Mouse (Mus musculus) kidney, embryonic 16.5 days (tissue): Measurements from ENCODE around the gene Pole4. TPM values are rescaled to one million over a fixed set of nuclear protein-coding genes. Genes with fewer than 3 reads are reported as not detected.
A peak's percentile ranks its signal among the peaks of the same experiment; 100 is the strongest.

ENCODE experiments used
- ATAC-seq: fragments of 200-750 bp; cut with Nextera tagmentation; 2 replicates; pipeline ENCODE4 v1.8.0; 2017; ENCODE audit warnings: moderate TSS enrichment; ENCODE audit not compliant: low FRiP score, low TSS enrichment
- H3K27ac ChIP-seq: fragments of 300-500 bp; sonication (generic); 2 replicates; pipeline ENCODE4 v1.5.1; 2014; ENCODE audit warnings: low read length
- H3K27me3 ChIP-seq: fragments of 300-500 bp; sonication (generic); 2 replicates; pipeline ENCODE4 v1.6.1; 2014; ENCODE audit warnings: low read length, control low read depth, mixed read lengths; ENCODE audit not compliant: insufficient read depth
- H3K36me3 ChIP-seq: fragments of 300-500 bp; sonication (generic); 2 replicates; pipeline ENCODE4 v1.6.1; 2014; ENCODE audit warnings: low read length, control low read depth, mixed read lengths; ENCODE audit not compliant: insufficient read depth
- H3K4me1 ChIP-seq: fragments of 300-500 bp; sonication (generic); 2 replicates; pipeline ENCODE4 v1.6.1; 2014; ENCODE audit warnings: low read length, control low read depth, mixed read lengths; ENCODE audit not compliant: insufficient read depth
- H3K4me2 ChIP-seq: fragments of 300-500 bp; sonication (generic); replicated peaks from 2 replicates; pipeline ENCODE4 v1.6.1; 2014; ENCODE audit warnings: low read depth, low read length
- H3K4me3 ChIP-seq: fragments of 300-500 bp; sonication (generic); 2 replicates; pipeline ENCODE4 v1.5.1; 2014; ENCODE audit warnings: mild to moderate bottlenecking, low read length
- H3K9ac ChIP-seq: fragments of 300-500 bp; sonication (generic); replicated peaks from 2 replicates; pipeline ENCODE4 v1.6.1; 2014; ENCODE audit warnings: low read length
- H3K9me3 ChIP-seq: fragments of 300-500 bp; sonication (generic); 2 replicates; pipeline ENCODE4 v1.6.1; 2016; ENCODE audit warnings: low read length, control low read depth
- WGBS: fragments of 180-500 bp; shearing (Covaris S2); extraction: QIAGEN DNeasy Blood & Tissue Kit; methylation state at CpG from one replicate; pipeline ENCODE4 v1.1.7; 2014; 5-methylcytosine and 5-hydroxymethylcytosine counted together
- polyA plus RNA-seq: library from polyadenylated mRNA; unstranded; fragments of >200 nt; fragmentation: Nextera tagmentation; extraction: Ambion mirVana; gene quantifications from 2 replicates; pipeline ENCODE4 v1.2.1, GENCODE M21; 2015

Pole4 gene
- polyA plus RNA-seq, 1 experiment from 2014 or later = 103 TPM

GRCm38 (mm10) chr6:82604791-82605190, 100.4 kb downstream of the Pole4 start:
- Histone ChIP-seq H3K27me3 (no peaks in the 10 kb centered on the region), H3K4me1 (no peaks in the 10 kb centered on the region), H3K4me3 (no peak overlapping the region), H3K27ac (no peak overlapping the region), H3K36me3 (no peaks in the 10 kb centered on the region), H3K9ac (no peak overlapping the region), H3K9me3 (no peaks in the 10 kb centered on the region), H3K4me2 (no peak overlapping the region)
- no peak for ATAC-seq
- 60% methylated on average over 8 of the region's 8 CpGs for WGBS

GRCm38 (mm10) chr6:82603665-82604064, 101.5 kb downstream of the Pole4 start:
- peak; percentile 77 for ATAC-seq
- 27% methylated on average over 2 of the region's 2 CpGs for whole genome bisulfite sequencing

GRCm38 (mm10) chr6:82603228-82603627, 101.9 kb downstream of the Pole4 start:
- Histone ChIP-seq H3K27me3 (no peaks in the 10 kb centered on the region), H3K27ac (no peak overlapping the region), H3K4me2 (no peak overlapping the region), H3K36me3 (no peaks in the 10 kb centered on the region), H3K4me1 (no peaks in the 10 kb centered on the region), H3K4me3 (no peak overlapping the region), H3K9ac (no peak overlapping the region), H3K9me3 (no peaks in the 10 kb centered on the region)
- ATAC-seq = no peak
- 75% methylated on average over 9 of the region's 9 CpGs for WGBS

More at GRCm38 (mm10) chr6:82603665-82604064, 101.5 kb downstream of the Pole4 start:
- Histone ChIP-seq H3K36me3 (no peaks in the 10 kb centered on the region), H3K27me3 (no peaks in the 10 kb centered on the region), H3K9me3 (no peaks in the 10 kb centered on the region), H3K4me2 (no peak overlapping the region), H3K27ac (no peak overlapping the region), H3K9ac (no peak overlapping the region), H3K4me3 (no peak overlapping the region), H3K4me1 (no peaks in the 10 kb centered on the region)

GRCm38 (mm10) chr6:82595461-82596090, 109.6 kb downstream of the Pole4 start:
- no peak overlapping the region for H3K4me3 ChIP-seq
- WGBS = 43% methylated on average over 8 of the region's 8 CpGs
- H3K4me1 ChIP-seq = no peaks in the 10 kb centered on the region
- peaks cover 8% of the 10 kb centered on the region; the same call in 1 of the 2 replicates for H3K9me3 ChIP-seq
- H3K27me3 ChIP-seq = 0 out of 2 replicates have a peak, but pooled peaks cover 2% of the 10 kb centered on the region
- ATAC-seq = no peak
- no peaks in the 10 kb centered on the region for H3K36me3 ChIP-seq
- no peak overlapping the region for H3K4me2 ChIP-seq
- no peak overlapping the region for H3K9ac ChIP-seq
- no peak overlapping the region for H3K27ac ChIP-seq

- Histone ChIP-seq H3K4me3 (no peak overlapping the region), H3K27ac (no peak overlapping the region), H3K27me3 (0 out of 2 replicates have a peak, but pooled peaks cover 2% of the 10 kb centered on the region), H3K4me2 (no peak overlapping the region), H3K9me3 (no peaks in the 10 kb centered on the region), H3K9ac (no peak overlapping the region), H3K4me1 (no peaks in the 10 kb centered on the region), H3K36me3 (no peaks in the 10 kb centered on the region)
- 61% methylated on average over 7 of the region's 7 CpGs for WGBS
- no peak for ATAC-seq
Observed at GRCm38 (mm10) chr6:82589387-82589786, 115.8 kb downstream of the Pole4 start.

GRCm38 (mm10) chr6:82585396-82585795, 119.8 kb downstream of the Pole4 start:
- Histone ChIP-seq H3K36me3 (no peaks in the 10 kb centered on the region), H3K9me3 (peaks cover 4% of the 10 kb centered on the region; the same call in 1 of the 2 replicates), H3K9ac (no peak overlapping the region), H3K4me2 (no peak overlapping the region), H3K4me3 (no peak overlapping the region), H3K27ac (no peak overlapping the region), H3K27me3 (no peaks in the 10 kb centered on the region), H3K4me1 (no peaks in the 10 kb centered on the region)
- WGBS = 70% methylated on average over 5 of the region's 6 CpGs
- no peak for ATAC-seq

- WGBS = 77% methylated on average over 5 of the region's 5 CpGs
- Histone ChIP-seq H3K27me3 (no peaks in the 10 kb centered on the region), H3K4me3 (no peak overlapping the region), H3K9me3 (no peaks in the 10 kb centered on the region), H3K36me3 (no peaks in the 10 kb centered on the region), H3K4me1 (no peaks in the 10 kb centered on the region), H3K9ac (no peak overlapping the region), H3K27ac (no peak overlapping the region), H3K4me2 (no peak overlapping the region)
- no peak for ATAC-seq
Observed at GRCm38 (mm10) chr6:82575445-82575844, 129.7 kb downstream of the Pole4 start.

Other genes with a start within 250 kb of the Pole4 start
- 16.2 and 16.3 TPM in 2 replicates for gene Hk2, start 69.1 kb upstream of the Pole4 start, polyA plus RNA-seq
- 1.1 and 1.6 TPM in 2 replicates for gene Sema4f, start 234.4 kb upstream of the Pole4 start, polyA plus RNA-seq
- 0.29 and 0.69 TPM in 2 replicates for gene M1ap, start 241.5 kb upstream of the Pole4 start, polyA plus RNA-seq